Mouse (Mus musculus) limb, embryonic 14.5 days (tissue): Measurements from ENCODE around the gene Rps17. TPM values are rescaled to one million over a fixed set of nuclear protein-coding genes. Genes with fewer than 3 reads are reported as not detected.

Experiments used
- ATAC-seq: fragments of 200-750 bp; cut with Nextera tagmentation; 2 replicates; pipeline ENCODE4 v1.8.0; 2017; ENCODE audit warnings: low read depth, moderate number of reproducible peaks, moderate TSS enrichment; ENCODE audit not compliant: low FRiP score
- DNase-seq: peaks from one replicate; pipeline ENCODE4 v3.0.0-alpha.2; 2015; ENCODE audit warnings: low spot score
- H3K27ac ChIP-seq: fragments of 300-500 bp; sonication (generic); replicated peaks from 2 replicates; pipeline ENCODE4 v1.5.1; 2014; ENCODE audit warnings: low read depth, mild to moderate bottlenecking, low read length, moderate library complexity, mixed read lengths
- H3K27me3 ChIP-seq: fragments of 300-500 bp; sonication (generic); 2 replicates; pipeline ENCODE4 v1.6.1; 2014; ENCODE audit warnings: low read length, mixed read lengths; ENCODE audit not compliant: control insufficient read depth, insufficient read depth
- H3K36me3 ChIP-seq: fragments of 300-500 bp; sonication (generic); 2 replicates; pipeline ENCODE4 v1.6.1; 2014; ENCODE audit warnings: mild to moderate bottlenecking, low read length, moderate library complexity, mixed read lengths; ENCODE audit not compliant: control insufficient read depth, insufficient read depth
- H3K4me1 ChIP-seq: fragments of 300-500 bp; sonication (generic); 2 replicates; pipeline ENCODE4 v1.6.1; 2014; ENCODE audit warnings: antibody characterized with exemption, low read length, mixed read lengths; ENCODE audit not compliant: control insufficient read depth, insufficient read depth
- H3K4me2 ChIP-seq: fragments of 300-500 bp; sonication (generic); replicated peaks from 2 replicates; pipeline ENCODE4 v1.6.1; 2014; ENCODE audit warnings: low read depth, mild to moderate bottlenecking, low read length, moderate library complexity; ENCODE audit not compliant: severe bottlenecking
- H3K4me3 ChIP-seq: fragments of 300-500 bp; sonication (generic); replicated peaks from 2 replicates; pipeline ENCODE4 v1.5.1; 2014; ENCODE audit warnings: low read length
- H3K9ac ChIP-seq: fragments of 300-500 bp; sonication (generic); 2 replicates; pipeline ENCODE4 v1.6.1; 2014; ENCODE audit warnings: mild to moderate bottlenecking, low read depth, low read length, moderate library complexity; ENCODE audit not compliant: severe bottlenecking
- H3K9me3 ChIP-seq: fragments of 300-500 bp; sonication (generic); 2 replicates; pipeline ENCODE4 v1.6.1; 2016; ENCODE audit warnings: low read length; ENCODE audit not compliant: control insufficient read depth
- POLR2A ChIP-seq: fragments of 200-500 bp; IDR thresholded peaks from 2 replicates; pipeline ENCODE4 v1.8.0; 2012; ENCODE audit warnings: inconsistent platforms, mild to moderate bottlenecking, moderate library complexity, borderline replicate concordance; ENCODE audit not compliant: insufficient read depth, insufficient read length; ENCODE audit errors: extremely low read depth
- WGBS: fragments of 180-500 bp; shearing (Covaris S2); extraction: QIAGEN DNeasy Blood & Tissue Kit; methylation state at CpG from one replicate; pipeline ENCODE4 v1.1.7; 2014; 5-methylcytosine and 5-hydroxymethylcytosine counted together
- polyA plus RNA-seq, 2 experiments: library from polyadenylated mRNA; depleted of rRNA in 1 of 2; stranded (reverse) in 1 of 2; unstranded in 1 of 2; fragments of >200 nt; fragmentation: Nextera tagmentation in 1 of 2; extraction: Ambion mirVana in 1 of 2; gene quantifications; 2 replicates each; pipeline versions ENCODE4 v1.2.1 to v1.2.3; 2012 to 2014

Gene Rps17
- polyA plus RNA-seq, 2 experiments, result 1,439 to 2,727 TPM

- no peaks in the 10 kb centered on the region for H3K4me1 ChIP-seq
- no peaks in the 10 kb centered on the region for H3K9me3 ChIP-seq
- DNase-seq (no peak), ATAC-seq (no peak)
- H3K9ac ChIP-seq, result no peak overlapping the region
- H3K4me2 ChIP-seq, result no peak overlapping the region
- peaks cover 60% of the 10 kb centered on the region for H3K36me3 ChIP-seq
- no peak overlapping the region for H3K4me3 ChIP-seq
- H3K27ac ChIP-seq, result no peak overlapping the region
- H3K27me3 ChIP-seq, result no peaks in the 10 kb centered on the region
- WGBS, result 88% methylated on average over 7 of the region's 7 CpGs
- TF ChIP-seq POLR2A, result no peak
Measured at GRCm38 (mm10) chr7:81331851-81332250, 13.2 kb downstream of the Rps17 start.

GRCm38 (mm10) chr7:81330767-81331166 lies 14.3 kb downstream of the Rps17 start:
- Histone ChIP-seq H3K4me1 (no peaks in the 10 kb centered on the region), H3K36me3 (peaks cover 50% of the 10 kb centered on the region), H3K27ac (no peak overlapping the region), H3K9ac (no peak overlapping the region), H3K4me2 (no peak overlapping the region), H3K4me3 (no peak overlapping the region), H3K27me3 (no peaks in the 10 kb centered on the region), H3K9me3 (no peaks in the 10 kb centered on the region)
- ATAC-seq (no peak), DNase-seq (no peak)
- 18% methylated on average over 3 of the region's 3 CpGs for WGBS
- TF ChIP-seq POLR2A, result no peak

- TF ChIP-seq POLR2A, result no peak
- H3K9me3 ChIP-seq, result no peaks in the 10 kb centered on the region
- no peak for DNase-seq
- H3K9ac ChIP-seq, result no peak overlapping the region
- no peak overlapping the region for H3K4me3 ChIP-seq
- ATAC-seq, result no peak
- H3K4me1 ChIP-seq, result no peaks in the 10 kb centered on the region
- H3K27ac ChIP-seq, result no peak overlapping the region
- no peaks in the 10 kb centered on the region for H3K27me3 ChIP-seq
- H3K36me3 ChIP-seq, result peaks cover 35% of the 10 kb centered on the region
- WGBS, result 86% methylated on average over 10 of the region's 10 CpGs
- no peak overlapping the region for H3K4me2 ChIP-seq
Measured at GRCm38 (mm10) chr7:81327661-81328060, 17.4 kb downstream of the Rps17 start.

GRCm38 (mm10) chr7:81326859-81327258 lies 18.2 kb downstream of the Rps17 start:
- H3K4me1 ChIP-seq, result no peaks in the 10 kb centered on the region
- no peak for TF ChIP-seq POLR2A
- 79% methylated on average over 6 of the region's 6 CpGs for WGBS

GRCm38 (mm10) chr7:81326043-81326442 lies 19.0 kb downstream of the Rps17 start:
- TF ChIP-seq POLR2A, result no peak
- Histone ChIP-seq H3K4me1 (no peaks in the 10 kb centered on the region), H3K27me3 (no peaks in the 10 kb centered on the region), H3K27ac (no peak overlapping the region), H3K4me3 (no peak overlapping the region), H3K36me3 (peaks cover 22% of the 10 kb centered on the region; the same call in 1 of the 2 replicates), H3K9me3 (no peaks in the 10 kb centered on the region), H3K4me2 (no peak overlapping the region), H3K9ac (no peak overlapping the region)
- 89% methylated on average over 12 of the region's 12 CpGs for WGBS
- no peak for ATAC-seq
- no peak for DNase-seq

More at GRCm38 (mm10) chr7:81326859-81327258, 18.2 kb downstream of the Rps17 start:
- Histone ChIP-seq H3K27ac (no peak overlapping the region), H3K36me3 (peaks cover 27% of the 10 kb centered on the region; the same call in 1 of the 2 replicates), H3K4me2 (no peak overlapping the region), H3K27me3 (no peaks in the 10 kb centered on the region), H3K9me3 (no peaks in the 10 kb centered on the region), H3K4me3 (no peak overlapping the region), H3K9ac (no peak overlapping the region)
- DNase-seq (no peak), ATAC-seq (no peak)

- H3K27ac ChIP-seq, result no peak overlapping the region
- H3K4me3 ChIP-seq, result no peak overlapping the region
- no peak for DNase-seq
- H3K9ac ChIP-seq, result no peak overlapping the region
- no peaks in the 10 kb centered on the region for H3K36me3 ChIP-seq
- TF ChIP-seq POLR2A, result no peak
- no peaks in the 10 kb centered on the region for H3K4me1 ChIP-seq
- no peak for ATAC-seq
- WGBS, result 84% methylated on average over 5 of the region's 5 CpGs
- H3K9me3 ChIP-seq, result no peaks in the 10 kb centered on the region
- no peaks in the 10 kb centered on the region for H3K27me3 ChIP-seq
- H3K4me2 ChIP-seq, result no peak overlapping the region
Measured at GRCm38 (mm10) chr7:81321776-81322175, 23.3 kb downstream of the Rps17 start.
